Mouse (Mus musculus) Patski (cell line): ENCODE measurements around the gene Syn1. TPM values are rescaled to one million over a fixed set of nuclear protein-coding genes. Genes with fewer than 3 reads are reported as not detected.
A peak's percentile ranks its signal among the peaks of the same experiment; 100 is the strongest.

Experiments
- ATAC-seq: fragments of 100-300 bp; one replicate; pipeline ENCODE4 v1.8.0; 2021
- CTCF ChIA-PET: fragments of 350-600 bp; sonication (Branson Sonifier 250); formaldehyde crosslinking; loops from one replicate; lab custom pipeline; 2022; ENCODE audit warnings: inconsistent platforms; lab: Charles Lee
- POLR2A ChIA-PET: fragments of 350-600 bp; sonication (Branson Sonifier 250); formaldehyde crosslinking; loops from one replicate; lab custom pipeline; 2022; ENCODE audit warnings: antibody characterized with exemption, inconsistent platforms; lab: Charles Lee
- DNase-seq: peaks from one replicate; pipeline ENCODE4 v3.0.0-alpha.2; 2011; ENCODE audit warnings: low read depth, low spot score
- H3K27me3 ChIP-seq: fragments of 371-371 bp; one replicate; pipeline ENCODE4 v1.5.1; 2021
- CTCF ChIP-seq: fragments of 100-300 bp; IDR thresholded peaks from one replicate; pipeline ENCODE4 v1.5.1; 2021
- in situ Hi-C: fragments of 300-500 bp; cut with MboI; formaldehyde crosslinking; loops from 3 replicates; pipeline ENCODE4 v1.11.1; 2018; ENCODE audit warnings: low pct_unique_long_range_greater_than_20kb, mixed read lengths
- polyA plus RNA-seq: library from polyadenylated mRNA; unstranded; gene quantifications from one replicate; pipeline ENCODE4 v1.2.3, GENCODE M21; 2021

The Syn1 gene
- 9.4 TPM for polyA plus RNA-seq

DNA sequence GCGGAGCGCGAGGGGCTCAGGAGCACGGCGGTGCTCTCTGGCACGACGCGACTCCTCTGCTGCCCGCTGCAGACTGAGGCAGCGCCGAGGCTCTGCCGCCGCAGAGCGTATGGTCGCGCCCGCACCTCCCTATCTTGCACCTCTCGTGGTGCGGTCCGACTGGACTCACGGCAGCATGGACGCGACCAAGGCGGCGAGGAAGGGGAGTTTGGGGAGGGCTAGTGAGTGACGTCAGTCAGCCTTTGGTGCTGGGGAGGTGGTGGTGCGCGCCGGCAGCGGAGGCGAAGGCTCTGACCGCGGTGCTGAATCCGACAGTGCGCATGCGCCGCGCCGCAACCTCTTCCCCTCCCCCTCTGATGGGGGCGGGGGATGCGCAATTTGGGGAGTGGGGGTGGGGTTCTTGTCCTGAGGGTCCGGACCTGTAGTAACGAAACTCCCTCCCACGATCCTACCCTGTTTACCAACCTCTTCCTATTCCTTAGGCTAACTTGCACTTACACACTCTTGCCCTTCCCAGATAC lies at the start of gene Syn1:
Gene Syn1 (minus strand): TSS at position 161 of the 521 bp plus-strand sequence.
- ChIA-PET CTCF (no interaction called here), POLR2A (no interaction called here)
- H3K27me3 ChIP-seq, result peaks cover 11% of the 10 kb centered on the region
- DNase-seq, result peak; percentile 55
- TF ChIP-seq CTCF, result no peak
- ATAC-seq, result peak; percentile 79
- in situ Hi-C loops, result no loop called here

DNA sequence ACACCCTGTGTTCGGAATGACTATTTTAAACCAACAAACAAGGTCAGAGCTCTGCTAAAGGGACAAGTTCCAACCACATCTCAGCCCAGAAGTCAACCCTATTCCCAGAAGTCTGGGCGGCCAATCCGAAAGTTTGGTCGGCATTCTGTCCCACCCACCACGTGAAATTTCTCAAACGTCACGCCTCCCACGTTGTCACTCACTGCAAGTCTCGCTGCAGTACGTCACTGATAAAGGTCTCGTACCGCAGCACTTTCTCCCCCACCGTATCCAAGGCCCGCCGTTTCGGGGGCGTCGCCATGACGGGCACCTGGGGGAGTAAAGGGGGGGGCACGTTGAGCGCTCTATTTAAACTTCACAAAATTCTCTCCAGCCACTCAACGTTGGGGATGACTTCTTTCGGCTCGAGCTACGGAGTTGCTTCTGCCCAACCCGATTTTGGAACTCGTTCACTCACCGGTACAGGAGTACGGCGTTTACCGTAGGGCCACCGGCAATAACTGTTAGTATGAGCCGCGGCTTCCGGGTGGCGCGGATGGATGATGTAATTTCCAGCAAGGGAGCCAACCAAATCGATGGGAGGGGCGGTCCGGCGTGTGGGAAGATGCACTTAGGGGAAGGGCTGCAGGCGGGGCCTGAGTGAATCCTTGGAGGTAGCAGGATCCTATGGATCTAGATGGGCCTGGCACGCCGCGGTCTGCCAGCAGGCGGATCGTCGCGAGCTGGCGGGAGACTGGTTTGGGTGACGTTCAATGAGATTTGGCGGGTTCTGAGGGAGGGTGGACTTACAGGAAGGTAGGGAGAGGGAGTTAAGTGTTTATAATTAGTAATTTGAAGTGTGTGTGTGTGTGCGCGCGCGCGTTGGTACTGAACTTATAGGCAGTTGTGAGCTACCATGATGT lies 40.9 kb upstream of the Syn1 start, which contains the start of gene Uxt:
Gene Uxt (minus strand): TSS at position 541 of the 902 bp plus-strand sequence.
- in situ Hi-C loops, result loop anchor here (5.0 kb wide), 1 partner anchor 51 kb away; no protein-coding TSS in a partner anchor
- DNase-seq (no peak), ATAC-seq (peak; percentile 96)
- peaks cover 12% of the 10 kb centered on the region for H3K27me3 ChIP-seq
- TF ChIP-seq CTCF, result no peak
- POLR2A ChIA-PET, result interaction anchor here (1.1 to 1.6 kb wide), 2 partner anchors 12 to 536 kb away, joined by 3 to 4 read pairs; partner anchors contain the start of genes Elk1 and Jade3
- CTCF ChIA-PET, result no interaction called here

- ChIA-PET POLR2A (interaction anchor here (0.7 to 1.1 kb wide), 2 partner anchors 11 to 444 kb away, joined by 3 to 4 read pairs; partner anchors contain the start of gene Uxt), CTCF (interaction anchor here (1.9 kb wide), 1 partner anchor 121 kb away, joined by 6 read pairs; no protein-coding TSS in a partner anchor)
- peaks cover 3% of the 10 kb centered on the region for H3K27me3 ChIP-seq
- ATAC-seq (peak; percentile 96), DNase-seq (peak; percentile 53)
- in situ Hi-C loops, result loop anchor here (10.0 kb wide), 1 partner anchor 286 kb away; no protein-coding TSS in a partner anchor
- TF ChIP-seq CTCF, result no peak
These were observed 29.5 kb upstream of the Syn1 start, which contains the start of gene Elk1 for GRCm38 (mm10) chrX:20950191-20950880. Gene Elk1, minus strand, starts transcription at chrX:20950608.

DNA sequence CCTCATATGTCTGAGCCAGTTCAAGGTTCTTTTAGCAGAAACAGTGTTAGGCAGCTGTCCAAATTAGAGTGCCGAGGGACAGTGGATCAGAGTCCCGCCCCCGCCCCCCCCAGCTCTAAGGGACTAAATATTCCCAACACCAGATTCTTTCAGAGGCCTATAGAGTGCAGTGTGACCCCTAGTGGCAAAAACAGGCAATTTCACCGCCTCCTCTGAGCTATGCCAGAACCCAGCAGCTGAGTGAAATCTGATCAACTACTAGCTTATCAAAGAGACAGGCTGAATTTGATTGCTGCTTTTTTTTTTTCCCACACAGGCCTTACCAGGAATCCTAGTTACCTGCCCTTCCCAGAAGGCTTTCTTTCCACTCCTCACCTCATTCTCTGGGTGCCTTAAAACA lies 25.3 kb upstream of the Syn1 start:
- peak; percentile 65 for TF ChIP-seq CTCF
- ChIA-PET POLR2A (no interaction called here), CTCF (interaction anchor here (0.8 to 1.7 kb wide), 11 partner anchors 9 to 142 kb away, joined by 3 to 14 read pairs (median 4); no protein-coding TSS in a partner anchor)
- in situ Hi-C loops, result loop anchor here (5.0 kb wide), 1 partner anchor 114 kb away; no protein-coding TSS in a partner anchor
- DNase-seq (no peak), ATAC-seq (no peak)
- peaks cover 2% of the 10 kb centered on the region for H3K27me3 ChIP-seq

DNA sequence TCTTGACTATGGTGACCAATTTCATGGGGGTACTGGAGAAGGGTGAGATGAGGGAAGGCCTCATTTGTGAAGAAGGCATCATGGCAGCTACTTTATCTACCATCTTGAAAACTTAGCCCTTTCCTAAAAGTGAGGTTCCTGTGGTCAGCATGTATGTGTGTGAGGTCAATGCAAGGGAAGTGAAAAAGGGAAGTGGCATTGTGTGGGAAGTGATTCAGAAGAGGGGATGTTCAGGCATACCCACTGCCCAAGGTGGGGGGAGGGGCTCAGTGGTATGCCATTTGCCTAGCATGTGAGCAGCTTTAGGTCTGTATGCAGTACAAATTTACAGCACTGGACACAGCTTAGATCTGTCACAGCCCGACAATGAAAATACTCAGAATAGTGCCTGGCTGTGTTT lies 11.2 kb upstream of the Syn1 start:
- ChIA-PET POLR2A (interaction anchor here (0.6 kb wide), 1 partner anchor 408 kb away, joined by 4 read pairs; no protein-coding TSS in a partner anchor), CTCF (no interaction called here)
- ATAC-seq (no peak), DNase-seq (no peak)
- no peak for TF ChIP-seq CTCF
- in situ Hi-C loops, result no loop called here
- no peaks in the 10 kb centered on the region for H3K27me3 ChIP-seq

GRCm38 (mm10) chrX:20931364-20931763 lies 10.6 kb upstream of the Syn1 start, which contains the start of gene Cfp:
Gene Cfp, minus strand, starts transcription at chrX:20931555.
- ATAC-seq, result no peak
- H3K27me3 ChIP-seq, result no peaks in the 10 kb centered on the region
- POLR2A ChIA-PET, result interaction anchor here (0.6 kb wide), 1 partner anchor 408 kb away, joined by 4 read pairs; no protein-coding TSS in a partner anchor
- no peak for DNase-seq
- TF ChIP-seq CTCF, result no peak
- in situ Hi-C loops, result no loop called here
- CTCF ChIA-PET, result no interaction called here

- no peak for DNase-seq
- ATAC-seq, result no peak
- in situ Hi-C loops, result no loop called here
- ChIA-PET CTCF (interaction anchor here (1.1 kb wide), 1 partner anchor 12 kb away, joined by 3 read pairs; no protein-coding TSS in a partner anchor), POLR2A (no interaction called here)
- no peak for TF ChIP-seq CTCF
- no peaks in the 10 kb centered on the region for H3K27me3 ChIP-seq
These were observed 9.1 kb upstream of the Syn1 start for GRCm38 (mm10) chrX:20929859-20930258.

- ChIA-PET POLR2A (no interaction called here), CTCF (no interaction called here)
- ATAC-seq (no peak), DNase-seq (no peak)
- no peak for TF ChIP-seq CTCF
- in situ Hi-C loops, result no loop called here
- H3K27me3 ChIP-seq, result peaks cover 11% of the 10 kb centered on the region
These were observed 4.2 kb upstream of the Syn1 start for GRCm38 (mm10) chrX:20924976-20925375.

DNA sequence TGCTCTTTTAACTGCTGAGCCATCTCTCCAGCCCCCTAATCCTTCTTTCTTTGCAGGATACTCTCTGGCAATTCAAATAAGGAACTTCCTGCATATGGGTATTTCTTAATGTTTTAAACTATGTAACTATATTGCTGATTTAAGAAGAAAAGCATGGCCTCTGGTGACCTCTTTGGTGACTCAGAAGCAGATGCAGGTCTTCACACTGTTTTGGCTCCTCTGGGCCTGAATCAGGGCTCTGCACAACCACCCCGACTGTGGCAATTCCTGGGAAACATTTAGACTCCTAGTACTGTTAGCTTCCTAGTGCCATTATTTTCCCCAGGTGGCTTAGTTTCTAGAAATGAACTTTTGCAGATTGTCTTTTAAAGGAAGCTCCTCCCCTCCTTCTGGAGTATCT lies 2.7 kb upstream of the Syn1 start:
- ChIA-PET POLR2A (no interaction called here), CTCF (interaction anchor here (1.4 kb wide), 1 partner anchor 23 kb away, joined by 3 read pairs; no protein-coding TSS in a partner anchor)
- no peak for DNase-seq
- no peak for ATAC-seq
- in situ Hi-C loops, result no loop called here
- H3K27me3 ChIP-seq, result peaks cover 11% of the 10 kb centered on the region
- TF ChIP-seq CTCF, result no peak

GRCm38 (mm10) chrX:20921366-20921765 lies 562 bp upstream of the Syn1 start:
- in situ Hi-C loops, result no loop called here
- peaks cover 11% of the 10 kb centered on the region for H3K27me3 ChIP-seq
- ChIA-PET POLR2A (no interaction called here), CTCF (no interaction called here)
- ATAC-seq, result no peak
- DNase-seq, result no peak
- no peak for TF ChIP-seq CTCF
